Mouse (Mus musculus) embryo, embryonic 11.5 days (tissue): Measurements from ENCODE around the gene Ovgp1.
"Not testable (repeated sequence)": the region's sequence is repeated elsewhere in the genome, so short reads cannot be mapped to it uniquely, and the experiment has no call there.

ENCODE experiments used
- DNase-seq: peaks from one replicate; pipeline ENCODE4 v3.0.0-alpha.2; 2012; ENCODE audit warnings: low read depth, low spot score

Gene Ovgp1

DNA sequence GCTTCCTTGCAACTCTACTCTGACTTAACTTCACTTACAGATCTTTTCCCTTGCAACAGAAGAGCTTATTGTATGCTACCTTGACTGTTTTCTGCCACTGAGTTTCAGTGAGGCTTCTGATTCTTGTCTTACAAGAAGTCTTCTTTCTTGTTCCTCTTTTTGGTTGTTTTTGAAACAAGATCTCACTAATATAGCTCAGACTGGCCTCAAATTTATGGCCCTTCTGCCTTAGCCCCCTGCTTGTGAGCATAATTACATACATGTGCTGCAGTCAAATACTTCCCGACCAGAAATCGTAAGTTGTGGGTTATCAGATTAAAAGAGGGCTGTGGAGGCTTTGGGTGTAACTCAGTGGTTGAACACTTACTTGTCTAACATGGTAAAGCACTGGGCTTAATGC, 21.2 kb downstream of the Ovgp1 start:
- DNase-seq, result no peak

DNA sequence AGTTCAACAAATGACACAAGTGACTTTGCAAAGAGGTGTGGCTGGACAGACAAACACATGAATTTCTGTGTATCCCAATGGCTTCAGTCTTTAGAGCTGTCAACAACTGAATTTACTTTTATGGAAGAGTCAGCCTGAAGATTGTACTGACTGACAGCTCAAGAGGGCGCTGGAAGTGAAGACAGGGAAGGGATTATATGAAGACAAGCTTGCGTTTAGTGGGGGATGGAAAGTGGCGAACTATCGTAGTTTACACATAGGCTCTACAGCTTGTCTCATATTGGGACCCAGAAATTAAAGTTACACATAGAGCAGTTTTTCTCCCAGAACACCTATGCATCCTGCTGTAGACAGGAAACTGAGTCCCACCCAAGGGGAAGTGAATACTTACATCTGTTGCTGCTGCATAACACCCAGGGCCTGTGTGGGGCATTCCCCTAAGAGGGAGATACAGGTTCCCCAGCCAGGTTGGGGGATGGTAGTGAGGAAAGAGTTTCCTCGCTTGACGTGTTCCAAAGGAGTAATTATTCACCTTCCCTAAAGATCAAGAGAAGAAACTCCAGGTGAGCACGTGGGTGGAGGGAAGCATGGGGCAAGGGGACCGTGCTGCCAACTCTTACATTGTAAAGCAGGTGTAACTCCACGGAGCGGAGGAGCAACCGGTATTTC, 27.3 kb downstream of the Ovgp1 start:
- no peak for DNase-seq

DNA sequence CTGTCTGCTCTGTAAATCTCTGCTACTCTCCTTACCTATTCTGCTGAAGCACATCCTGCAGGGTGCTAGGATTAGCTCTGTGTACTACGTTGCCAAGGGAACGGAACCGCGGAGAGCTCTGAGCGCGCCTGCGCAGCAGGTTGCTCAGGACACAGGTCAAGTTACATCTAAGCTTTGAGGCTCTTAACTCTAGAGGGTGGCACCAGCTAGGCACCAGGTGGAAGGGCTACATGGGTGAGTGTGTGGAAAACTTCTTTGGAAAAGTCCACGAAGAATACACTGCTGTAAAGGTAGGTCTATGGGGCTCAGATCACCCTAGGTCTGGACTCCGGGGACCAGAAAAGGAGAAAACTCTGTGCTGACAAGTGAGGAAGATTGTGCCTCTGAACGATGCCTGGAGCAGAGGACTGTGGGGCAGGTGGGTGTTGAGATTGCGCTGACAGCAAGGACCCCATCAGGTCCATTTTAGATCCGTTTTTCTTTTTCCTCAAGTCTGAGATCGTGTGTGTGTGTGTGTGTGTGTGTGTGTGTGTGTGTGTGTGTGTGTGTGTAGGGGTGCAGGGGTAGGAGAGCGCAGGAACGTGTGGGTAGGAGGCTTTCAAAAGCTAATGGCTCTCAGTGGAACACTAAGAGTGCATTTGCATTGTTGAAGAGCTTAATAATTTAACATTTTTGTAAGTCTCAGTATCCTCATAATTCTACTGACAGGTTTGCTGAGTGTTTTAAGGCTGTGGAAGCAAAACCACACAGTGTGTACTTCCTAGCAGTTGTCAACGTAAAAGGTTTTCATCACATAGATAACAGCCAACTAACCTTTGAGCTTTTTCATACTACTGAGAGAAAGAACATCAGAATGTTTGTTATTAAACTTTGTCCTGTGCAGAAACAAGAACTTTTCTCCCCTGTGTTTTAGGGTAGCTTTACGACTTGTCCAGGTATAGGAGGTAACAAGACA, 28.2 kb downstream of the Ovgp1 start:
- peak; percentile 66 for DNase-seq

DNA sequence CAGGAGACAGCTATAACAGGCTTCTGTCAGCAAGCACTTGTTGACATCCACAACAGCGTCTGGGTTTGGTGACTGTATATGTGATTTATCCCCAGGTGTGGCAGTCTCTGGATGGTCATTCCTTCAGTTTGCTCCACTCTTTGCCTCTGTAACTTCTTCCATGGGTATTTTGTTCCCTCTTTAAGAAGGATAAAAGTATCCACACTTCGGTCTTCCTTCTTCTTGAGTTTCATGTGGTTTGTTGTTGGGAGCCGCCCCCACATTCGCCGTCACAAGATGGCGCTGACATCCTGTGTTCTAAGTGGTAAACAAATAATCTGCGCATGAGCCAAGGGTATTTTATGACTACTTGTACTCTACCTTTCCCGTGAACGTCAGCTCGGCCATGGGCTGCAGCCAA, 29.8 kb downstream of the Ovgp1 start:
- not testable (repeated sequence) for DNase-seq

DNA sequence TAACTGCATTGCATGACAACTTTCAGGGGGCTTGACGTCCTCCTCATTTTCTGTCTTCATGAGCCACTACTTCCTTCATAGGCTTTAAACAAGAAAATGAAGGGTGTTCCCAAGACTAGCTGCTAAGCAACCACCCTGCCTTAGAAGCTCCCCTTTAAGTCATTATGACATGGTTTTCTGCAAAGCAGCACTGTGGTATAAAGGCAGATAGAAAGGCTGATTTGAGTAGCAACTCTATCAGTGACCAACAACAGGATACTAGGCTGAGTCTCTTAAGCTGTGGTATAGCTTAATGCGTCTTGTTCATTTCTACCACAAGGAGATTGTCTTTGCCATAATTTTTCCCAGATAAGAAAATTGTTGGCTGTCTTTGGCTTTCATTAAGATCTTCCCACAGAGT, 41.0 kb downstream of the Ovgp1 start, which contains the start of gene Pifo:
TSS of gene Pifo (minus strand) at position 101 of the 400 bp plus-strand sequence.
- DNase-seq, result no peak

DNA sequence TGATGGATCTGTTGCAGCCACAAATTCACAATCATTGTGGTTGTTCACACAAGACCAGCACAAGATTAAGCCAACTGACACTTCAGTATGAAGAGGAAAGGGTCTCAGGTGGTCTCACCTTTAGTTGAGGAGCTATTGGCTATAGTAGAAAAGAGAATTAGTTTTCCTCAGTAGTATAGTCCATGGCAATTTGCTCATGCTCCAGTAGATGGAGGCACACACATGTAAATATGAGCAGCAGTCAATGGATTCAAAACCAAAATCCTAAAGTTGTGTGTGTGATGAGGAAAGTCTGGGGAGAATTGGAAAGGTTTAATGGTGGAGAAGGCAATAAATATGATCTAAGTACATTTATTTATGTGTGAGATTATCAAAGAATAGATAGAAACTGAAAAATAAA, 48.3 kb downstream of the Ovgp1 start:
- no peak for DNase-seq

DNA sequence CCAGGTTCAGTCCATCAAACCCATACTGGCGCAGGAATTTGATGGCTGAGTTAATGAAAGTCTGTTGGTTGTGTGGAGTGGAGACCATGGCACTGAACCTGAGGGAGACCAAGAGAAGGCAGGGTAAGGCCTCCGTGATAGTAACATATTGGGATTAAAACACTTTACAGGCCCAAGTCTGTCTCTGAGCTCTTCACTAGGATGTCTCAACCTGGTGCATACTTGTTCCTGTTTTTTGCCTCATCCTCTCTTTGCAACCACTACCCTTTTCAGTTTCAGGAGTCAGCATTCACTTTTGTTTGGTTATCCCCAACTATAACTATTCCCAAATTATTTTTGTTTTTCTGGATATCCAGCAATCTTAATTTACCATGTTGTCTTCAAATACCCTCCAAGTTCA, 50.6 kb downstream of the Ovgp1 start:
- no peak for DNase-seq

DNA sequence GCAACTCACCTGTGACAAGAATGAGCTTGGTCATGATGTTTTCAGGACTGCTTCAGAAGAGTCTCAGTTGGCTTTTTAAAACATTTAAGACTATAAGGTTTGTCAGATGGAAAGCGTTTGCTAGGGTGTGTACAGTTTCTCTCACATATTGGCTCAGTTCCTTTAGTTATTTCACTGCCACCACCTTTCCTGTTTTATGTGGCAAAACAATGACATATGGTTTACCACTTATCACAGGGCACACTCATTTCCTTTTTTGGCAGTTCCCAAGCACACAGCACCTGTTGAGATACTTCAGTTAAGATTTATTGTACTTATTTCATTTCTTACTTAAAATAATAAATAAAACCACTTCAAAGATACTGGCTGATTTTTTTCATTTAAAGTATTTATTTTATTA, 59.3 kb downstream of the Ovgp1 start, which contains the start of gene Chil5:
TSS of gene Chil5 (minus strand) at position 34 of the 400 bp plus-strand sequence.
- DNase-seq, result no peak
